10 mouse cellular contexts compared by ENCODE assay signal in the genomic region with DNA sequence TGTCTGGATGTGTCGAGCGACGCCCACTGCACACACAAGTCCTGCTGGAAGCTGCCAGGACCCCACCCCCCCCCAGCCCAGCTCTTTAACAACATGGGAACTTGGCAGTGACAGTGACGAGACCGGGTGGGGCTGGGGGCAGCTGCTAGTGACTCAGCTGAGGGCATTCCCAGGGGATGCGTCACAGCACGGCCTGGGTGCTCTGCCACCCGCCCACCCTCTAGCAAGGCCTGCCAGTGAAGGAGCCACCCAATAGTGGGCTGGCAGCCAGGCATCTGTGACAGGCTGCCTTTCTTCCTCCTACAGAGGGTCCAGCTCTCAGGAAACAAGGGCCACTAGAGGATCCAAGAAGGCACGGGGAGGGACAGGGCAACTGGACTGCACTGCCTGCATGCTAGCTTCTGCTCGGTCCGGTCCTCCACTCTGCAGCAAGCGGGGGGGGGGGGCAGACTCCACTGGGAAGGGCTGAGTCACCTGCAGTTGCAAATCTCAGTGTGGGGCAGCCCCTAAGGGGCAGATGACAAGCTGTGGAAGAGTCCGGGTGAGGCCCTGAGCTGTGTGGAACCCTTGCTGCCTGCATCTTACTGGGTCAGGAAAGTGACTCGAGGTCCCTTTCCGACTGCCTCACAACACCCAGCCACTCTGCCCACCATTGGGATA. TPM values are rescaled to one million over a fixed set of nuclear protein-coding genes. Genes with fewer than 3 reads are reported as not detected.
DNase-seq lines count a peak whose midpoint lies in the region; ATAC-seq lines count a peak whose summit lies in the region.
"Had no signal": no experiment of that assay in that cellular context is flagged by ENCODE, and none has a peak within 500 bp of the region (broad histone marks: within the 10 kb centered on the region; RNA-seq: fewer than 3 reads in every experiment).

No protein-coding gene starts in this region.

- H3K4me3 ChIP-seq in heart, embryonic 16.5 days (ENCODE audit: low read length) = no peak overlapping the region
- no peak overlapping the region for H3K4me3 ChIP-seq in lung, embryonic 16.5 days (ENCODE audit: low read length)
- H3K4me3 ChIP-seq: heart, embryonic 13.5 days; midbrain, embryonic 12.5 days had no signal

- H3K9me3 ChIP-seq in heart, embryonic 16.5 days (replicated peaks; ENCODE audit: control insufficient read depth, low read length) = no peaks in the 10 kb centered on the region
- no peaks in the 10 kb centered on the region for H3K9me3 ChIP-seq in lung, embryonic 16.5 days (ENCODE audit: control insufficient read depth, low read length)
- H3K9me3 ChIP-seq: heart, embryonic 13.5 days; midbrain, embryonic 12.5 days had no signal

- peaks cover 11% of the 10 kb centered on the region for H3K27me3 ChIP-seq in heart, embryonic 16.5 days (ENCODE audit: control insufficient read depth, insufficient read depth, low read length)
- H3K27me3 ChIP-seq in lung, embryonic 16.5 days (ENCODE audit: control insufficient read depth, insufficient read depth, low read depth, low read length) = peaks cover 26% of the 10 kb centered on the region

- no peak for ATAC-seq in heart, embryonic 16.5 days (replicated peaks; ENCODE audit: extremely low read depth, insufficient read depth, low FRiP score)
- ATAC-seq in lung, embryonic 16.5 days (ENCODE audit: low read depth) = peak; percentile 18

- DNase-seq in gastrocnemius, postnatal 36 days = peak; percentile 37 to 41
- DNase-seq in gastrocnemius, postnatal 4 days (ENCODE audit: low spot score in 2 of 2) = no peak
- peak; percentile 99 for DNase-seq in Muller cell, postnatal 12 days (ENCODE audit: inconsistent ontology term)
- DNase-seq in testis, postnatal 14 days (ENCODE audit: low spot score) = no peak
- no peak for DNase-seq in thymus, postnatal 36 days
- no peak for DNase-seq in cerebellum, postnatal 4 days (ENCODE audit: low spot score in 2 of 2)

- peaks cover 58% of the 10 kb centered on the region for H3K4me1 ChIP-seq in heart, embryonic 16.5 days (ENCODE audit: control insufficient read depth, insufficient read depth, low read length)
- peaks cover 56% of the 10 kb centered on the region for H3K4me1 ChIP-seq in lung, embryonic 16.5 days (replicated peaks; ENCODE audit: control insufficient read depth, insufficient read depth, low read length)

- 0 out of 2 replicates have a peak overlapping the region, but pooled peaks have one; percentile 38 for H3K9ac ChIP-seq in heart, embryonic 16.5 days (ENCODE audit: low read length)
- no peak overlapping the region for H3K9ac ChIP-seq in lung, embryonic 16.5 days (ENCODE audit: low read length)
- H3K9ac ChIP-seq: heart, embryonic 13.5 days; midbrain, embryonic 12.5 days had no signal

- no peaks in the 10 kb centered on the region for H3K36me3 ChIP-seq in heart, embryonic 16.5 days (ENCODE audit: control insufficient read depth, insufficient read depth)
- H3K36me3 ChIP-seq in lung, embryonic 16.5 days (ENCODE audit: control insufficient read depth, insufficient read depth, low read length) = no peaks in the 10 kb centered on the region
- H3K36me3 ChIP-seq: heart, embryonic 13.5 days; midbrain, embryonic 12.5 days had no signal

- no peak overlapping the region for H3K27ac ChIP-seq in heart, embryonic 16.5 days (ENCODE audit: low read length)
- no peak overlapping the region for H3K27ac ChIP-seq in lung, embryonic 16.5 days (ENCODE audit: low read length)
- H3K27ac ChIP-seq: heart, embryonic 13.5 days; midbrain, embryonic 12.5 days had no signal

- 40% methylated on average over 15 of the region's 15 CpGs for WGBS in heart, embryonic 16.5 days
- WGBS in lung, embryonic 16.5 days = 34% methylated on average over 15 of the region's 15 CpGs

- no peak overlapping the region for H3K4me2 ChIP-seq in heart, embryonic 16.5 days (ENCODE audit: low read depth, low read length)
- H3K4me2 ChIP-seq in lung, embryonic 16.5 days (ENCODE audit: low read depth, low read length) = no peak overlapping the region
- H3K4me2 ChIP-seq: heart, embryonic 13.5 days; midbrain, embryonic 12.5 days had no signal

- intact Hi-C loops in gastrocnemius, postnatal 36 days (cut with DNase I) = no loop called here

RNA-seq across cellular contexts. Expression of a gene that starts 4.7 kb away (rescaled TPM):
- total RNA-seq in gastrocnemius, postnatal 36 days (2021) = 1 to 10 TPM; 5.0 to 7.0 TPM
- total RNA-seq in gastrocnemius, postnatal 4 days (2021) = 10 to 100 TPM; 26.7 to 32.1 TPM
- polyA plus RNA-seq in heart, embryonic 16.5 days (2015; fragmentation: Nextera tagmentation; extraction: Ambion mirVana) = 2.0 and 2.1 TPM in 2 replicates
- polyA plus RNA-seq in lung, embryonic 16.5 days (2015; fragmentation: Nextera tagmentation; extraction: Ambion mirVana) = 0.84 and 1.4 TPM in 2 replicates

RNA-seq across cellular contexts. Expression of a gene that starts 10.9 kb away (rescaled TPM):
- total RNA-seq in gastrocnemius, postnatal 36 days (2021) = under 1 TPM; 0.31 to 0.64 TPM
- 1 to 10 TPM in 1 of 2 experiments, under 1 TPM in 1; 0.96 to 1.4 TPM for total RNA-seq in gastrocnemius, postnatal 4 days (2021)
- 6.0 and 8.4 TPM in 2 replicates for polyA plus RNA-seq in heart, embryonic 16.5 days (2015; fragmentation: Nextera tagmentation; extraction: Ambion mirVana)
- polyA plus RNA-seq in lung, embryonic 16.5 days (2015; fragmentation: Nextera tagmentation; extraction: Ambion mirVana) = 9.2 and 9.5 TPM in 2 replicates

RNA-seq across cellular contexts. Expression of a gene that starts 31.4 kb away (rescaled TPM):
- 1 to 10 TPM; 2.1 to 3.0 TPM for total RNA-seq in gastrocnemius, postnatal 36 days (2021)
- 10 to 100 TPM; 17.1 to 20.6 TPM for total RNA-seq in gastrocnemius, postnatal 4 days (2021)
- polyA plus RNA-seq in heart, embryonic 16.5 days (2015; fragmentation: Nextera tagmentation; extraction: Ambion mirVana) = 44.7 and 53.2 TPM in 2 replicates
- 105 and 108 TPM in 2 replicates for polyA plus RNA-seq in lung, embryonic 16.5 days (2015; fragmentation: Nextera tagmentation; extraction: Ambion mirVana)

RNA-seq across cellular contexts. Expression of a gene that starts 37.3 kb away (rescaled TPM):
- 1 to 10 TPM; 2.3 to 3.0 TPM for total RNA-seq in gastrocnemius, postnatal 36 days (2021)
- total RNA-seq in gastrocnemius, postnatal 4 days (2021) = 10 to 100 TPM; 12.5 TPM
- 19.4 and 32.5 TPM in 2 replicates for polyA plus RNA-seq in heart, embryonic 16.5 days (2015; fragmentation: Nextera tagmentation; extraction: Ambion mirVana)
- polyA plus RNA-seq in lung, embryonic 16.5 days (2015; fragmentation: Nextera tagmentation; extraction: Ambion mirVana) = 15.0 and 20.3 TPM in 2 replicates

Comparison
In these comparisons a context has a peak if more than half of its experiments do, and no peak if none do; other contexts are left out.
1. DNase-seq: peak in gastrocnemius, postnatal 36 days (2 of 2) and Muller cell, postnatal 12 days (single experiment); none in gastrocnemius, postnatal 4 days (0 of 2), testis, postnatal 14 days (single experiment), thymus, postnatal 36 days (0 of 2) and cerebellum, postnatal 4 days (0 of 2).
2. RNA of a gene that starts 31.4 kb away (total RNA-seq): 17.1 to 20.6 TPM in gastrocnemius, postnatal 4 days; 2.1 to 3.0 TPM in gastrocnemius, postnatal 36 days; every median in the first group is over 4 times any median in the second.